Mouse (Mus musculus) kidney, adult 2 months (tissue): Measurements from ENCODE around the gene Ccnd1.
A peak's percentile ranks its signal among the peaks of the same experiment; 100 is the strongest.

Experiments
- CTCF ChIP-seq: fragments of 200-500 bp; conservative IDR thresholded peaks from 2 replicates; pipeline ENCODE4 v1.5.1; 2011; ENCODE audit warnings: low read depth, mild to moderate bottlenecking, control low read depth, low read length, moderate library complexity, mixed read lengths; ENCODE audit not compliant: insufficient read depth, insufficient read length
- POLR2A ChIP-seq: fragments of 200-500 bp; IDR thresholded peaks from one replicate; pipeline ENCODE4 v1.6.1; 2011; ENCODE audit warnings: low read depth, low read length, control low read depth

DNA sequence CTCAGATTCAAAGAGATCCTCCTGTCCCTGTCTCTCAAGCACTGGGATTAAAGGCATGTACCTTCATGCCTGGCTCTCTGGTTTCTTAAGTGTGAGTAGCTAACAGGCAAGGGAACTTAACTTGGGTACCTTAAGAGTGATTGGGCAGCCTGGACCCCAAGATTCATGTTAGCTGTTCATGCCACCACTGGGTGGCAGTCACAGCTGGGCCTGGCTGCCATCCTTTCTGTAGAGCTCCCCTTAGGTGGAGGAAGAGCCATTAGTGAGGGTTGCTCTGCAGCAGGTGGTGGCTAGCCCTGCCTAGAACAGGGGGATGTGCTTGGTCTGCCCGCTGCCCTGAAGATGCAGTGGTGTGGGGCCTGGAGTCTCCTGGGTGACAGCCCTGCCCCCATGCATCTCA lies 20.9 kb downstream of the Ccnd1 start:
- TF ChIP-seq CTCF: peak; percentile 49
- no peak for TF ChIP-seq POLR2A
